Mouse (Mus musculus): ENCODE data around the gene Dock6. TPM values are rescaled to one million over a fixed set of nuclear protein-coding genes. Genes with fewer than 3 reads are reported as not detected.

Dock6 gene
- total and polyA plus RNA-seq, 3 experiments, result 5.0 to 21.3 TPM; not detected in 1

DNA sequence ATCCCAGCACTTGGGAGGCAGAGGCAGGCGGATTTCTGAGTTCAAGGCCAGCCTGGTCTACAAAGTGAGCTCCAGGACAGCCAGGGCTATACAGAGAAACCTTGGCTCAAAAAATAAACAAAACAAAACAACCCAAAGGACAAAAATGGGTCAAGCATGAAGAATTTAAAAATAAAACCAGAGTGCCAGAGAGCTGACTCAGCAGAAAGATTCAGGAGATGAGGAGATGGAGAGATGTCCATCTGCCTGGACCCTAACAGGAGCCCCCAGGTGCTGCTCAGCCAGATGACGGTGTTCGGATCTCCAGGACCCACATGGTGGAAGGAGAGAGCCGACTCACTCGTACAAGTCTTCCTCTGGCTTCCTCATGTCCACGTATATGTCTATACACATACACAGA lies 33.9 kb downstream of the Dock6 start:
- no peaks in the 10 kb centered on the region for H3K27me3 ChIP-seq (ENCODE audit: control insufficient read depth in 1 of 2, insufficient read depth in 2 of 2, low read length in 2 of 2)
- H3K9ac ChIP-seq (ENCODE audit: control insufficient read depth, low read depth, low read length, poor library complexity, severe bottlenecking), result no peak overlapping the region
- H3K79me2 ChIP-seq (ENCODE audit: control insufficient read depth, insufficient read depth, low read length, poor library complexity), result no peaks in the 10 kb centered on the region
- H3K9me3 ChIP-seq (replicated peaks; ENCODE audit: insufficient read depth, low read length), result no peaks in the 10 kb centered on the region
- no peaks in the 10 kb centered on the region for H3K36me3 ChIP-seq (ENCODE audit: control insufficient read depth in 1 of 2, insufficient read depth in 2 of 2, low read length in 2 of 2)
- DNase-seq (ENCODE audit: low read depth, low spot score), result no peak
- H3K4me1 ChIP-seq (ENCODE audit: control insufficient read depth in 1 of 2, insufficient read depth in 2 of 2, low read length in 2 of 2), result peaks cover 0 to 6% of the 10 kb centered on the region in 2 experiments; a peak in 1 of 4 replicates
- no peak overlapping the region for H3K4me3 ChIP-seq (ENCODE audit: control insufficient read depth in 1 of 2, insufficient read depth in 1 of 2, low read depth in 2 of 2, low read length in 2 of 2)
- TF ChIP-seq EP300 (IDR thresholded peaks at IDR 0.05; ENCODE audit: low read depth in 1 of 2, low read length in 2 of 2), result no peak
- peak; percentile 89 for TF ChIP-seq MAFK (IDR thresholded peaks at IDR 0.05; ENCODE audit: borderline replicate concordance, low read depth, low read length)
- no peak overlapping the region for H3K27ac ChIP-seq (ENCODE audit: control insufficient read depth, low read depth, low read length)

DNA sequence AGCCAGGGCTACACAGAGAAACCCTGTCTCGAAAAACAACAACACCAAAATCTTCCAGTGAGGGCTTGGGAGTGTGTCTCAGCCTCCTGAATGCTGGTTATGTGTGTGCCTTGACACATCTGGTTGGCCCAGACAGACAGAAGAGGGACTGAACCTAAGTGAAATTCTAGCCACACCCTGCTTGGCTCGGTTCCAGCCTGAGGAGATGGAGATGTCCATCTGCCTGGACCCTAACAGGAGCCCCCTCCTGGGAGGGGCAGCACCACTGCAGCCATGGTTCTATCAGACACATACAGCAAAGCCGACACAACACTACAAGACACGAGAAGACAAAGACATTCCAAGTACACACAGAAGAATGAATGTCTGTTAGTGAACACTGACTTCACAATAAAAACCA lies 34.3 kb downstream of the Dock6 start:
- no peak for DNase-seq (ENCODE audit: low read depth, low spot score)
- H3K4me3 ChIP-seq (ENCODE audit: control insufficient read depth in 1 of 2, insufficient read depth in 1 of 2, low read depth in 2 of 2, low read length in 2 of 2), result no peak overlapping the region

DNA sequence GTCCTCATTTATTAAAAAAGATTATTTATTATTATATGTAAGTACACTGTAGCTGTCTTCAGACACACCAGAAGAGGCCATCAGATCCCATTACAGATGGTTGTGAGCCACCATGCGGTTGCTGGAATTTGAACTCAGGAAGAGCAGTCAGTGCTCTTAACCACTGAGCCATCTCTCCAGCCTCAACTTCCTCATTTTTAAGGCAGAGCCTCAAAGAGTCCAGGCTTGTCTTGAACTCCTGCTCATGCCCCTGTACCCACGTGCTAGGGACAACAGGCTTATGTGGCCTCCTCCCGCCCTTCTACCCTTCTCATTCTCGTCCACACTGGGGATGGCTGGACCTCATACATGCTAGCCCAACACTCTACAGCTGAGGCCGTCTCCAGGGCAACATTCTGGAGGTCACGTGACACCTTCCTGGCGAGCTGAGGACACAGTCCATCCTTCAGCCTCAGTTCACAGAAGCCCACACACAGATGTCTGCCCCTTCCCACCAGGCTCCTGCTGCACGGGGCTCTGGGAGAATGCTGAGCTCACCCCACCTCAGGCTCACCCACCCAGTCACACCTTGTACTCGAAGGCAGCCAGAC lies 35.6 kb downstream of the Dock6 start:
- Histone ChIP-seq H3K79me2 (ENCODE audit: control insufficient read depth, insufficient read depth, low read length, poor library complexity) (no peaks in the 10 kb centered on the region), H3K4me1 (ENCODE audit: control insufficient read depth in 1 of 2, insufficient read depth in 2 of 2, low read length in 2 of 2) (peaks cover 0 to 6% of the 10 kb centered on the region in 2 experiments; a peak in 1 of 4 replicates), H3K9ac (ENCODE audit: control insufficient read depth, low read depth, low read length, poor library complexity, severe bottlenecking) (no peak overlapping the region), H3K36me3 (ENCODE audit: control insufficient read depth in 1 of 2, insufficient read depth in 2 of 2, low read length in 2 of 2) (no peaks in the 10 kb centered on the region), H3K9me3 (replicated peaks; ENCODE audit: insufficient read depth, low read length) (no peaks in the 10 kb centered on the region), H3K27me3 (ENCODE audit: control insufficient read depth in 1 of 2, insufficient read depth in 2 of 2, low read length in 2 of 2) (no peaks in the 10 kb centered on the region), H3K4me3 (ENCODE audit: control insufficient read depth in 1 of 2, insufficient read depth in 1 of 2, low read depth in 2 of 2, low read length in 2 of 2) (no peak overlapping the region), H3K27ac (ENCODE audit: control insufficient read depth, low read depth, low read length) (no peak overlapping the region)
- no peak for TF ChIP-seq EP300 (IDR thresholded peaks at IDR 0.05; ENCODE audit: low read depth in 1 of 2, low read length in 2 of 2)
- peak; percentile 41; the same call in 1 of the 2 replicates for TF ChIP-seq MXI1 (IDR thresholded peaks at IDR 0.05; ENCODE audit: low read depth, low read length)
- TF ChIP-seq KAT2A (conservative IDR thresholded peaks at IDR 0.05; ENCODE audit: low read depth, low read length), result no peak
- TF ChIP-seq MAX (IDR thresholded peaks at IDR 0.05; ENCODE audit: low read length), result peak; percentile 74; the same call in 1 of the 2 replicates
- TF ChIP-seq USF2 (IDR thresholded peaks at IDR 0.05; ENCODE audit: borderline replicate concordance in 1 of 2, insufficient read depth in 1 of 2, low read depth in 1 of 2, low read length in 2 of 2), result no peak
- peak; percentile 80 for TF ChIP-seq MYC (IDR thresholded peaks at IDR 0.05; ENCODE audit: low read depth, low read length)
- TF ChIP-seq USF1 (IDR thresholded peaks at IDR 0.05; ENCODE audit: low read depth, low read length), result peak; percentile 69
- no peak for TF ChIP-seq MAZ (IDR thresholded peaks at IDR 0.05; ENCODE audit: low read depth, low read length)
- no peak for TF ChIP-seq SIN3A (IDR thresholded peaks at IDR 0.05; ENCODE audit: low read length)
- DNase-seq (ENCODE audit: low read depth, low spot score), result peak; percentile 83

More for the DNA sequence above, 34.3 kb downstream of the Dock6 start:
- Histone ChIP-seq H3K4me1 (ENCODE audit: control insufficient read depth in 1 of 2, insufficient read depth in 2 of 2, low read length in 2 of 2) (peaks cover 0 to 6% of the 10 kb centered on the region in 2 experiments; a peak in 1 of 4 replicates), H3K9ac (ENCODE audit: control insufficient read depth, low read depth, low read length, poor library complexity, severe bottlenecking) (no peak overlapping the region), H3K9me3 (replicated peaks; ENCODE audit: insufficient read depth, low read length) (no peaks in the 10 kb centered on the region), H3K27me3 (ENCODE audit: control insufficient read depth in 1 of 2, insufficient read depth in 2 of 2, low read length in 2 of 2) (no peaks in the 10 kb centered on the region), H3K27ac (ENCODE audit: control insufficient read depth, low read depth, low read length) (no peak overlapping the region), H3K36me3 (ENCODE audit: control insufficient read depth in 1 of 2, insufficient read depth in 2 of 2, low read length in 2 of 2) (no peaks in the 10 kb centered on the region), H3K79me2 (ENCODE audit: control insufficient read depth, insufficient read depth, low read length, poor library complexity) (no peaks in the 10 kb centered on the region)
- TF ChIP-seq CHD1 (IDR thresholded peaks at IDR 0.05; ENCODE audit: low read depth, low read length) (no peak), POLR2AphosphoS5 (IDR thresholded peaks at IDR 0.05; ENCODE audit: borderline replicate concordance, low read depth, low read length) (no peak), HCFC1 (IDR thresholded peaks at IDR 0.05; ENCODE audit: low read depth, low read length) (no peak), KAT2A (conservative IDR thresholded peaks at IDR 0.05; ENCODE audit: low read depth, low read length) (no peak), GABPA (IDR thresholded peaks at IDR 0.05; ENCODE audit: low read depth, low read length) (no peak), MYB (IDR thresholded peaks at IDR 0.05; ENCODE audit: low read depth, low read length) (no peak), NELFE (IDR thresholded peaks at IDR 0.05; ENCODE audit: low read depth, low read length) (no peak), ZNF384 (IDR thresholded peaks at IDR 0.05; ENCODE audit: low read depth, low read length) (no peak), ETS1 (IDR thresholded peaks at IDR 0.05; ENCODE audit: low read depth, low read length) (no peak), ZKSCAN1 (IDR thresholded peaks at IDR 0.05; ENCODE audit: low read depth, low read length) (no peak), TBP (IDR thresholded peaks at IDR 0.05; ENCODE audit: low read depth, low read length) (no peak), SMC3 (IDR thresholded peaks at IDR 0.05; ENCODE audit: low read depth, low read length) (no peak), MAZ (IDR thresholded peaks at IDR 0.05; ENCODE audit: low read depth, low read length) (no peak), SIN3A (IDR thresholded peaks at IDR 0.05; ENCODE audit: low read length) (no peak)
